Mouse (Mus musculus): ENCODE results near the gene Wasf2. TPM values are rescaled to one million over a fixed set of nuclear protein-coding genes. Genes with fewer than 3 reads are reported as not detected.

Wasf2 gene
- total RNA-seq, 2 experiments from 2014 or later, result 73.7 to 79.6 TPM

- ATAC-seq (replicated peaks; ENCODE audit: low FRiP score, poor library complexity, severe bottlenecking), result no peak
Observed at GRCm38 (mm10) chr4:133196136-133196535, 65.8 kb downstream of the Wasf2 start.

- ATAC-seq (replicated peaks; ENCODE audit: low FRiP score, poor library complexity, severe bottlenecking), result no peak
Observed at GRCm38 (mm10) chr4:133196852-133197251, 66.5 kb downstream of the Wasf2 start.

- ATAC-seq (replicated peaks; ENCODE audit: low FRiP score, poor library complexity, severe bottlenecking), result no peak
Observed at GRCm38 (mm10) chr4:133197355-133197754, 67.0 kb downstream of the Wasf2 start.

- ATAC-seq (replicated peaks; ENCODE audit: low FRiP score, poor library complexity, severe bottlenecking), result no peak
Observed at GRCm38 (mm10) chr4:133197801-133198286, 67.5 kb downstream of the Wasf2 start.

GRCm38 (mm10) chr4:133198337-133199180 lies 68.3 kb downstream of the Wasf2 start:
- no peak for ATAC-seq (replicated peaks; ENCODE audit: low FRiP score, poor library complexity, severe bottlenecking)

- no peak for ATAC-seq (replicated peaks; ENCODE audit: low FRiP score, poor library complexity, severe bottlenecking)
Observed at GRCm38 (mm10) chr4:133199743-133200142, 69.4 kb downstream of the Wasf2 start.

- no peak for ATAC-seq (replicated peaks; ENCODE audit: low FRiP score, poor library complexity, severe bottlenecking)
Observed at GRCm38 (mm10) chr4:133200343-133200742, 70.0 kb downstream of the Wasf2 start.

- ATAC-seq (replicated peaks; ENCODE audit: low FRiP score, poor library complexity, severe bottlenecking), result peak; percentile 77; the same call in 1 of the 2 replicates
Observed at GRCm38 (mm10) chr4:133201006-133201771, 70.9 kb downstream of the Wasf2 start.

- ATAC-seq (replicated peaks; ENCODE audit: low FRiP score, poor library complexity, severe bottlenecking), result no peak
Observed at GRCm38 (mm10) chr4:133202254-133202653, 71.9 kb downstream of the Wasf2 start.

- no peak for ATAC-seq (replicated peaks; ENCODE audit: low FRiP score, poor library complexity, severe bottlenecking)
Observed at GRCm38 (mm10) chr4:133203591-133203990, 73.3 kb downstream of the Wasf2 start.

- no peak for ATAC-seq (replicated peaks; ENCODE audit: low FRiP score, poor library complexity, severe bottlenecking)
Observed at GRCm38 (mm10) chr4:133204379-133204778, 74.1 kb downstream of the Wasf2 start.

- peak; percentile 68 for ATAC-seq (replicated peaks; ENCODE audit: low FRiP score, poor library complexity, severe bottlenecking)
Observed at GRCm38 (mm10) chr4:133209366-133209765, 79.1 kb downstream of the Wasf2 start.

GRCm38 (mm10) chr4:133210023-133210787 lies 79.9 kb downstream of the Wasf2 start:
- ATAC-seq (replicated peaks; ENCODE audit: low FRiP score, poor library complexity, severe bottlenecking), result no peak

GRCm38 (mm10) chr4:133210788-133211390 lies 80.6 kb downstream of the Wasf2 start:
- ATAC-seq (replicated peaks; ENCODE audit: low FRiP score, poor library complexity, severe bottlenecking), result no peak

GRCm38 (mm10) chr4:133211751-133212561 lies 81.7 kb downstream of the Wasf2 start, which contains the start of the genes Cd164l2 and Gpr3:
Gene Cd164l2 (plus strand): TSS chr4:133212131.
Gene Gpr3 (minus strand): TSS chr4:133212536.
- ATAC-seq (replicated peaks; ENCODE audit: low FRiP score, poor library complexity, severe bottlenecking), result no peak

- ATAC-seq (replicated peaks; ENCODE audit: low FRiP score, poor library complexity, severe bottlenecking), result 0 out of 2 replicates have a peak, but pooled peaks have one; percentile 39
Observed at GRCm38 (mm10) chr4:133212562-133213267, 82.4 kb downstream of the Wasf2 start.

- ATAC-seq (replicated peaks; ENCODE audit: low FRiP score, poor library complexity, severe bottlenecking), result no peak
Observed at GRCm38 (mm10) chr4:133213268-133213590, 82.9 kb downstream of the Wasf2 start.

GRCm38 (mm10) chr4:133213661-133214060 lies 83.4 kb downstream of the Wasf2 start:
- no peak for ATAC-seq (replicated peaks; ENCODE audit: low FRiP score, poor library complexity, severe bottlenecking)

Data from erythroid progenitor cell, adult 5-6 weeks (primary cell).